Mouse (Mus musculus) ovary, adult 18-20 months (tissue): Measurements from ENCODE around the gene Il4.
"Not testable (repeated sequence)": the region's sequence is repeated elsewhere in the genome, so short reads cannot be mapped to it uniquely, and the experiment has no call there.

Experiments
- DNase-seq: peaks from one replicate; pipeline ENCODE4 v3.0.0; 2022; ENCODE audit warnings: low spot score, mixed read lengths

Gene Il4

DNA sequence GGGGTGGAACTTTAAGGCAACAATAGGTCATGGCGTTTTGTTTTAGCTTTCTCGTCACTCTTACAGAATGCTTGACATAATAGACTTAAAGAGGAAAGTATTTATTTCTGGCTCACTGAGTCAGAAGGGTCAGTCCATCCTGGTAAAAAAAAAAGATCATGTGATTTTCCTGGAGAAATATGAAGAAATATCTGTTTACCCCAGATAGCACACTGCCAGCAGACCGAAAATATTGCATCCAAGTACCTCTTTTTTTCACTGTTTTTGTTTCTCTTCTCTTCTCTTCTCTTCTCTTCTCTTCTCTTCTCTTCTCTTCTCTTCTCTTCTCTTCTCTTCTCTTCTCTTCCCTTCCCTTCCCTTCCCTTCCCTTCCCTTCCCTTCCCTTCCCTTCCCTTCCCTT is 58.5 kb downstream of the Il4 start:
- not testable (repeated sequence) for DNase-seq

DNA sequence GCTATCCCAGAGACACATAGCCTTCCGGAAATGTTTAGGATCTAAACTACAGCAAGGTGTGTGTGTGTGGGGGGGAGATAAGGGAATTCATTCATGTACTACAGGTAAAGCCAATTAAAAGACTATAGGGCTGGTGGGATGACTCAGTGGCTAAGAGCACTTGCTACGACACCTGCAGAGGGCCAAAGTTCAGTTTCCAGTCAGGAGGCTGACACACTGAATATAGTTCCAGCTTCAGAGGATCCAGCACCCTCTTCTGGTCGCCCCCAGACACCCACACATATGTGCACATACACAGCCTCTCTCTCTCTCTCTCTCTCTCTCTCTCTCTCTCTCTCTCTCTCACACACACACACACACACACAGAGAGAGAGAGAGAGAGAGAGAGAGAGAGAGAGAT is 60.5 kb downstream of the Il4 start:
- DNase-seq, result not testable (repeated sequence)

DNA sequence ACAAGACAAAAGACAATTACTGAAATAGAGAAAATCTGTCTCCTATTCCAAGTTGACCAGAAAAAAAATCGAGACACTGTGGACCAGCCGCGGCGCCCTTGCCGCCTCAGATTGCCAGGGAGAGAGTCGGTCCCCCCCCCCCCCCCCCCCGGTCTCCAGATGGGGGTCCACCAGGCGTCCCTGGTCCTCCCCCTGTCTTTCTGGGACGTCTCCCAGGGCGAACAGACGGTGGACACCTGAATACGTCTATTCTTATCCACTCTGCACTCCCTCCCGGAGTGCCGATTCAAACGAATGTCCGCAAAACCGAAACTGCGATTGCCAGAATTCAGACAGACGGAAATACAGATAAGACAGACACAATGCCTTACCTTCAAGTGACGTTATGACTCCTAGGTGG is 61.9 kb downstream of the Il4 start:
- DNase-seq, result not testable (repeated sequence)
